Mouse (Mus musculus): ENCODE results near the gene Pnliprp1.

The Pnliprp1 gene

GRCm38 (mm10) chr19:58776461-58776860 lies 47.8 kb downstream of the Pnliprp1 start:
- DNase-seq (ENCODE audit: low spot score): no peak

- no peak for DNase-seq (ENCODE audit: low spot score)
These were observed 52.9 kb downstream of the Pnliprp1 start for GRCm38 (mm10) chr19:58781566-58781965.

DNA sequence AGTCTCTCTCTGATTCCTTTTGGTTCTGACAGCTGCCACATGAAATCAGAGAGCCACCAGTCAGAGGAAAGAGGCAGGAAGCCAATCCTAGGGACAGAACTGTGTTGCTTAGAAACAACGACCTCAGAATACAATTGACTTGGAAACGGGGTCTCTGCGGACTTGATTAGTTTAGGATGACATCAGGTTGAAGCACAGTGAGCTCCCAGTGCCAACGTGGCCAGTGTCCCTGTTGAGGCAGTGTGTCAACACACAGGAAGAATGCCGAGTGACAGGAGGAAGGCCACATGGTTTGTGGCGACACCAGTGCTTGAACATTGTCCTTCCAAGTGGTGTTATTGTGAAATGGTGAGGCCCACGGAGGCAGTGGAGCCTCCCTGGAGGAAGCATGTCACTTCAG lies 55.3 kb downstream of the Pnliprp1 start:
- DNase-seq (ENCODE audit: low spot score): no peak

- no peak for DNase-seq (ENCODE audit: low spot score)
These were observed 60.5 kb downstream of the Pnliprp1 start for GRCm38 (mm10) chr19:58789194-58789593.
